Mouse (Mus musculus) midbrain, embryonic 10.5 days (tissue): ENCODE measurements at regions not wholly inside any gene's neighbourhood (a gene's known extent, or its start where the extent isn't known, plus 50 kb on each side); places are given as distances from the start of the nearest gene placed in this dataset.

Source experiments
- DNase-seq: peaks from one replicate; pipeline ENCODE4 v3.0.0-alpha.2; 2017; ENCODE audit warnings: low spot score
- H3K27ac ChIP-seq: fragments of 300-500 bp; sonication (generic); replicated peaks from 2 replicates; pipeline ENCODE4 v1.5.1; 2016; ENCODE audit warnings: mild to moderate bottlenecking
- H3K27me3 ChIP-seq: fragments of 300-500 bp; sonication (generic); 2 replicates; pipeline ENCODE4 v1.6.1; 2016; ENCODE audit warnings: low read depth, mild to moderate bottlenecking; ENCODE audit not compliant: poor library complexity, severe bottlenecking
- H3K36me3 ChIP-seq: fragments of 300-500 bp; sonication (generic); 2 replicates; pipeline ENCODE4 v1.6.1; 2016; ENCODE audit warnings: mild to moderate bottlenecking, moderate library complexity
- H3K4me1 ChIP-seq: fragments of 300-500 bp; sonication (generic); 2 replicates; pipeline ENCODE4 v1.6.1; 2016
- H3K4me3 ChIP-seq: fragments of 300-500 bp; sonication (generic); 2 replicates; pipeline ENCODE4 v1.5.1; 2016; ENCODE audit warnings: mild to moderate bottlenecking, moderate library complexity
- H3K9me3 ChIP-seq: fragments of 300-500 bp; sonication (generic); replicated peaks from 2 replicates; pipeline ENCODE4 v1.6.1; 2016; ENCODE audit warnings: mild to moderate bottlenecking
- WGBS: fragments of 180-500 bp; shearing (Covaris S2); methylation state at CpG from one replicate; pipeline ENCODE4 v1.1.7; 2016; 5-methylcytosine and 5-hydroxymethylcytosine counted together

DNA sequence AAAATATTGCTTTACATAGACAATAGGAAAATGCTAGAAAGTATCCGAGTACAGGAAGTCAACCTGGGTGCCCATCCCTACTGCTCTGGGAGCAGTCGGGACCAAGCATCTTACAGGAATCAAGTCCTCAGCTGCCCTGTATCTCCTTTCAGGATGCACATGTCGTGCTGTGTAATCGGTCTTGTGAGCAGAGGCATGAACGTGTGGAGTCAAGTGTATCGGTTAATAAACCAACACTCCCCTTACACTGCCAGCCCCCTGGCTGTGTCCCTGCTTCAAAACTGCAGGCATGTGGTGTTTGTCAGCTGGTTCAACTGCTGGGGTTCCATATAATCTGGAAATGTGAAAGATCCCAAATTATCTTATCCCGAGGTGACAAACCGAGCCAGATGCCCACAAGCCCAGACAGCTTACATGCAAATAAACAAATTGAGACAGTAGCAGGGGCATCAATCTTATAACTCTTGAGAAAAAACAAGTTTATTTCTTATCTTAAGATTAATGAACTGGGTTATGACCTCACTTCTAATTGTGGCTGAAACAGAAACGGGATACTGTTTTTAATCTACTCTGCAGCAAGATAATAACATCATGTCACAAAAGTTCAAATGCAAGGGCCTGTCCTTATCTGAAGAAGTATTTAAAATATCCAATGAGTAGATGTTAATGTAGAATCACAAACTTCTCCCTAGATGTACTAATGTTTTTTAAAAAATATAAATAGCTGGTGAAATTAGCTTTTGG is 193.6 kb downstream of the Qdpr start:
- Histone ChIP-seq H3K27ac (no peak overlapping the region), H3K27me3 (no peaks in the 10 kb centered on the region), H3K36me3 (no peaks in the 10 kb centered on the region), H3K9me3 (no peaks in the 10 kb centered on the region), H3K4me1 (no peaks in the 10 kb centered on the region), H3K4me3 (no peak overlapping the region)
- 87% methylated on average over 9 of the region's 9 CpGs for WGBS
- DNase-seq = no peak

DNA sequence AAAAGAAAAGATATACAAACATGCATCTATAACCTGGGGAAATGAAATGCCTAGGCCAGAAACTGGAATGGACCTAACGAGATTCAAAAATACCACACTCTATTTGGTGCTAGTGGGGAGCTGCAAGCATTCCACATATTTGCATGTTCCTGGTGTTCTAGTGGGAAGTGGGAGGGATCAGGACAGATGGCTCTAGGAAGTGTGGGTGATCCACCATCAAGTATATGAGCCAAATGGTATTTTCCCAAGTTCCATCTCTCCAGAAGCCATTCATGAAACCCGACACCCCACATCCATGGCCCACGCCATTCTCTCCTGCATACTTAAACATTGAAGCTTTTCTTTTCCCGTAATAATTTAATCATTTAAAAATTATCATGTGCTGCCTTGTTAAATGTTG is 218.2 kb downstream of the Qdpr start:
- H3K9me3 ChIP-seq = no peaks in the 10 kb centered on the region
- 82% methylated on average over 4 of the region's 4 CpGs for WGBS
- H3K27me3 ChIP-seq = no peaks in the 10 kb centered on the region
- H3K36me3 ChIP-seq = no peaks in the 10 kb centered on the region
- no peak for DNase-seq
- no peaks in the 10 kb centered on the region for H3K4me1 ChIP-seq
- no peak overlapping the region for H3K4me3 ChIP-seq
- H3K27ac ChIP-seq = no peak overlapping the region

GRCm38 (mm10) chr5:45230097-45230496 is 219.9 kb downstream of the Qdpr start:
- no peaks in the 10 kb centered on the region for H3K27me3 ChIP-seq
- WGBS = 85% methylated on average over 1 of the region's 1 CpGs
- DNase-seq = no peak
- H3K4me1 ChIP-seq = no peaks in the 10 kb centered on the region
- no peak overlapping the region for H3K4me3 ChIP-seq
- H3K36me3 ChIP-seq = no peaks in the 10 kb centered on the region
- H3K9me3 ChIP-seq = no peaks in the 10 kb centered on the region
- H3K27ac ChIP-seq = no peak overlapping the region

- 78% methylated on average over 3 of the region's 3 CpGs for WGBS
- H3K4me3 ChIP-seq = no peak overlapping the region
- no peak overlapping the region for H3K27ac ChIP-seq
- no peaks in the 10 kb centered on the region for H3K36me3 ChIP-seq
- no peak for DNase-seq
- no peaks in the 10 kb centered on the region for H3K27me3 ChIP-seq
- no peaks in the 10 kb centered on the region for H3K4me1 ChIP-seq
- no peaks in the 10 kb centered on the region for H3K9me3 ChIP-seq
Observed at GRCm38 (mm10) chr5:45229477-45229876, 220.6 kb downstream of the Qdpr start.

- Histone ChIP-seq H3K36me3 (no peaks in the 10 kb centered on the region), H3K27me3 (no peaks in the 10 kb centered on the region), H3K9me3 (no peaks in the 10 kb centered on the region), H3K4me3 (no peak overlapping the region), H3K27ac (no peak overlapping the region), H3K4me1 (no peaks in the 10 kb centered on the region)
- WGBS = 84% methylated on average over 6 of the region's 6 CpGs
- DNase-seq = no peak
Observed at GRCm38 (mm10) chr5:45228226-45228927, 221.7 kb downstream of the Qdpr start.

DNA sequence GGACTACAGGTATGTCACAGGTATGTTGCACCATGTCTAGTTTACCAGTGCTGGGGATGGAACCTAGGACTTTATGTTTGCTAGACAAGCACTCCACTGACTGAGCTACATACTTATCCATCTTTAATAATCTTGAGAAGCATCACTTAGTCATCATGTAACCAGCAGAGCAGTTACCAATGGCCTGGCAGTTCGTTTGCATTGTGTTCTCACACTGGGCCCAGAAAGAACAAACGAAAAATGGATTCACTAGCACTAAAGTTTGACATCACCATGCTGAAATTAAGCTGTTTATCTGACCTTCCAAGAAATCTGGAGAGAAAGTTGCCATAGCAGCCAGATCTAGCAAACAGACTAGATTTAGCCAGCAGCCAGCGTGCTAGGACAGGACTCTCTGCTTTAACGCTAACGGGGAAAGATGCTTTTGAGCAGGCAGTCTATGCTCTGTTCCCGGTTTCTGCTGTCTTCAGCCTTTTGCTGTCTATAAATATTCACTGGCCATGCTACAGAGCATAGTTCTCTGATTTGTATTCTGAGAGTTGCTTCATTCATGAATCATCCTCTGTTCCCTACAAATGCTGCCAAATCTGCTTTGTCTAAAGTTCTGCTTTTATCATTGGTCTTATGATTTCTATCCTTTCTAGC is 229.6 kb downstream of the Qdpr start:
- 89% methylated on average over 6 of the region's 6 CpGs for WGBS
- Histone ChIP-seq H3K27me3 (no peaks in the 10 kb centered on the region), H3K36me3 (no peaks in the 10 kb centered on the region), H3K4me3 (no peak overlapping the region), H3K9me3 (no peaks in the 10 kb centered on the region), H3K27ac (no peak overlapping the region), H3K4me1 (no peaks in the 10 kb centered on the region)
- DNase-seq = no peak

- WGBS = 73% methylated on average over 1 of the region's 1 CpGs
- no peaks in the 10 kb centered on the region for H3K27me3 ChIP-seq
Observed at GRCm38 (mm10) chr5:45219558-45219957, 230.5 kb downstream of the Qdpr start.

GRCm38 (mm10) chr5:45219101-45219500 is 230.9 kb downstream of the Qdpr start:
- H3K27me3 ChIP-seq = no peaks in the 10 kb centered on the region
- no peaks in the 10 kb centered on the region for H3K4me1 ChIP-seq
- H3K27ac ChIP-seq = no peak overlapping the region
- WGBS = 75% methylated on average over 3 of the region's 3 CpGs
- H3K9me3 ChIP-seq = no peaks in the 10 kb centered on the region
- H3K4me3 ChIP-seq = no peak overlapping the region
- no peak for DNase-seq
- no peaks in the 10 kb centered on the region for H3K36me3 ChIP-seq

More at GRCm38 (mm10) chr5:45219558-45219957, 230.5 kb downstream of the Qdpr start:
- Histone ChIP-seq H3K36me3 (no peaks in the 10 kb centered on the region), H3K4me3 (no peak overlapping the region), H3K9me3 (no peaks in the 10 kb centered on the region), H3K27ac (no peak overlapping the region), H3K4me1 (no peaks in the 10 kb centered on the region)
- no peak for DNase-seq

- H3K4me1 ChIP-seq = no peaks in the 10 kb centered on the region
- no peaks in the 10 kb centered on the region for H3K27me3 ChIP-seq
- H3K36me3 ChIP-seq = no peaks in the 10 kb centered on the region
- H3K27ac ChIP-seq = no peak overlapping the region
- no peaks in the 10 kb centered on the region for H3K9me3 ChIP-seq
- H3K4me3 ChIP-seq = no peak overlapping the region
- DNase-seq = no peak
Observed at GRCm38 (mm10) chr5:45214475-45214874, 235.6 kb downstream of the Qdpr start.

- no peaks in the 10 kb centered on the region for H3K27me3 ChIP-seq
- no peak overlapping the region for H3K27ac ChIP-seq
- 97% methylated on average over 1 of the region's 1 CpGs for WGBS
Observed at GRCm38 (mm10) chr5:45198408-45198807, 251.6 kb downstream of the Qdpr start.

DNA sequence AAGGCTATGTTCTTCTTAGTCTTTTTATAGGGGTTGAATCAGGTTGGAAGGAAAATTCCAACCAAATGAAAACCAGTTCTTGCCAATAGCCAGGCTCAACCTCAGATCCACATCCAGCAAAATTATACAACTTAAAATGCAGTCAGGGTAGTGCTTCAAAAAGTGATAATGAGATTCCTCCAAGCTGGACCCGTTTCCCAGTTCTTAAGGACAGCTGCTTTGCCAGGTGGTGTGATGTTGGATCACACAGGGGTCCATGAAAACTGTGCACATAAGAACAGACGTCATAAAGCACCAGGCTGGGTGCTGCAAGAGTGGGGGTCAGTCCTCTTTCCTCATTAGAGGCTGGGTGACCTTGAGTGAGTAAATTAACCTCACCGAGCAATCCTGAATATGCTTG is 253.9 kb downstream of the Qdpr start:
- WGBS = 75% methylated on average over 3 of the region's 3 CpGs
- no peaks in the 10 kb centered on the region for H3K36me3 ChIP-seq
- H3K9me3 ChIP-seq = no peaks in the 10 kb centered on the region
- H3K27me3 ChIP-seq = no peaks in the 10 kb centered on the region
- no peak for DNase-seq
- no peak overlapping the region for H3K27ac ChIP-seq
- H3K4me1 ChIP-seq = no peaks in the 10 kb centered on the region
- no peak overlapping the region for H3K4me3 ChIP-seq

More at GRCm38 (mm10) chr5:45198408-45198807, 251.6 kb downstream of the Qdpr start:
- no peak for DNase-seq
- Histone ChIP-seq H3K4me3 (no peak overlapping the region), H3K36me3 (no peaks in the 10 kb centered on the region), H3K9me3 (no peaks in the 10 kb centered on the region), H3K4me1 (no peaks in the 10 kb centered on the region)

GRCm38 (mm10) chr5:45192287-45192686 is 257.7 kb downstream of the Qdpr start:
- no peaks in the 10 kb centered on the region for H3K4me1 ChIP-seq
- no peak overlapping the region for H3K4me3 ChIP-seq
- no peak overlapping the region for H3K27ac ChIP-seq
- H3K9me3 ChIP-seq = no peaks in the 10 kb centered on the region
- no peaks in the 10 kb centered on the region for H3K36me3 ChIP-seq
- no peak for DNase-seq
- no peaks in the 10 kb centered on the region for H3K27me3 ChIP-seq
